Mouse (Mus musculus) fat pad, adult 2 months (tissue): ENCODE measurements around the gene Dbn1.

Source experiments
- DNase-seq: peaks from one replicate; pipeline ENCODE4 v3.0.0-alpha.2; 2011; ENCODE audit warnings: low read depth, low spot score; ENCODE audit errors: extremely low read depth

Dbn1 gene

GRCm38 (mm10) chr13:55510668-55511491 lies 23.0 kb upstream of the Dbn1 start:
- DNase-seq, result no peak

- no peak for DNase-seq
Measured at GRCm38 (mm10) chr13:55510332-55510667, 22.4 kb upstream of the Dbn1 start.

GRCm38 (mm10) chr13:55508531-55508930 lies 20.6 kb upstream of the Dbn1 start:
- no peak for DNase-seq

- no peak for DNase-seq
Measured at GRCm38 (mm10) chr13:55507877-55508276, 20.0 kb upstream of the Dbn1 start.

GRCm38 (mm10) chr13:55506697-55507096 lies 18.8 kb upstream of the Dbn1 start:
- DNase-seq, result no peak

- no peak for DNase-seq
Measured at GRCm38 (mm10) chr13:55505810-55506209, 17.9 kb upstream of the Dbn1 start.

- DNase-seq, result no peak
Measured at GRCm38 (mm10) chr13:55504390-55504789, 16.5 kb upstream of the Dbn1 start.

GRCm38 (mm10) chr13:55502405-55502804 lies 14.5 kb upstream of the Dbn1 start:
- no peak for DNase-seq

GRCm38 (mm10) chr13:55500575-55500974 lies 12.7 kb upstream of the Dbn1 start:
- DNase-seq, result no peak

GRCm38 (mm10) chr13:55498906-55499305 lies 11.0 kb upstream of the Dbn1 start:
- DNase-seq, result no peak

GRCm38 (mm10) chr13:55496661-55497060 lies 8.8 kb upstream of the Dbn1 start:
- DNase-seq, result no peak

- no peak for DNase-seq
Measured at GRCm38 (mm10) chr13:55495702-55496101, 7.8 kb upstream of the Dbn1 start.

GRCm38 (mm10) chr13:55494883-55495621 lies 7.1 kb upstream of the Dbn1 start:
- DNase-seq, result no peak

GRCm38 (mm10) chr13:55494257-55494656 lies 6.3 kb upstream of the Dbn1 start:
- no peak for DNase-seq

- no peak for DNase-seq
Measured at GRCm38 (mm10) chr13:55486916-55487577, 864 bp downstream of the Dbn1 start.

GRCm38 (mm10) chr13:55486029-55486794 lies 1.7 kb downstream of the Dbn1 start:
- DNase-seq, result no peak

- DNase-seq, result no peak
Measured at GRCm38 (mm10) chr13:55484520-55485088, 3.3 kb downstream of the Dbn1 start.

GRCm38 (mm10) chr13:55483593-55483992 lies 4.3 kb downstream of the Dbn1 start:
- DNase-seq, result no peak

- no peak for DNase-seq
Measured at GRCm38 (mm10) chr13:55483071-55483470, 4.8 kb downstream of the Dbn1 start.

GRCm38 (mm10) chr13:55482542-55482941 lies 5.4 kb downstream of the Dbn1 start:
- DNase-seq, result no peak

GRCm38 (mm10) chr13:55479929-55480328 lies 8.0 kb downstream of the Dbn1 start:
- no peak for DNase-seq
